Mouse (Mus musculus): ENCODE data around the gene 4930467E23Rik. TPM values are rescaled to one million over a fixed set of nuclear protein-coding genes. Genes with fewer than 3 reads are reported as not detected.
"Not testable (repeated sequence)": the region's sequence is repeated elsewhere in the genome, so short reads cannot be mapped to it uniquely, and the experiment has no call there.

The 4930467E23Rik gene
- total RNA-seq (2021) = under 1 TPM; 0.12 to 0.65 TPM
- long read RNA-seq, experiment 1 = 0 reads
- long read RNA-seq, experiment 2 = 0 reads

DNA sequence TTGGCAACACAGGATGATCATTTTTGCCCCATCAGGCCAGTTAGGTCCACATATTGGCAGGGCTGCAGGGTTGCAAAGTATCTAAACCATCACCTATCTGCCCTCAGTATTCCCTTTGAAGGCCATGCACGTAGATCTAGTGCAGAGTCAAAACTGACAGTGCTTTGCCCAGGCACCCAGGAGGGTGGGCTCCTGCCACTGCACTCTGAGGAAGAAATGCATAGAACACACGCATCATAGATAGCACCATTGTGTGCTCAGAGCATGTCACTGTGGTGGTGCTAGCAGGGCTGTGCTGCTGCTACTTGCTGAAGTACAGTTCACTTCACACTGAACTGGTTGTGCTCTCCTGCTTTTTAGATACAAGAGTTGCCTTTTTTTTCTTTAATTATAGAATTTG, at the start of gene 4930467E23Rik:
Gene 4930467E23Rik (plus strand): TSS at position 301 of the 400 bp plus-strand sequence.
- not testable (repeated sequence) for DNase-seq

DNA sequence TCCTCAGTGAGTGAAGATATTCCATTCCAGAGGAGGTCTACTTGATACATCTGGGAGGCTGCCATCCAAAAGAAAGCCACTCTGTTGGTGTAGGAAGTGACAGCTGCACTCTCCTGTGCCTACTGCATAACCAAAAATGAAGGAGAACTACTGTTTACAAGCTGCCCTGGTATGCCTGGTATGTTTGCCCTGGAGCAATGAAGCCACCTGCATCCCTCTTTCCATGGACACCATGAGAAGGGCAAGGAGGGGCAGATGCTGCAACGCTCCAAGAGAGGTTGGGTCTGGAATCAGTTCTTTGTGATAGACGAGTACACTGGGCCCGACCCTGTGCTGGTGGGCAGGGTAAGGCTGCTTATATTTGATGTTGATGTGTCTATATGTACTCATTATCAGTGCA, 47.1 kb upstream of the 4930467E23Rik start:
- not testable (repeated sequence) for DNase-seq

DNA sequence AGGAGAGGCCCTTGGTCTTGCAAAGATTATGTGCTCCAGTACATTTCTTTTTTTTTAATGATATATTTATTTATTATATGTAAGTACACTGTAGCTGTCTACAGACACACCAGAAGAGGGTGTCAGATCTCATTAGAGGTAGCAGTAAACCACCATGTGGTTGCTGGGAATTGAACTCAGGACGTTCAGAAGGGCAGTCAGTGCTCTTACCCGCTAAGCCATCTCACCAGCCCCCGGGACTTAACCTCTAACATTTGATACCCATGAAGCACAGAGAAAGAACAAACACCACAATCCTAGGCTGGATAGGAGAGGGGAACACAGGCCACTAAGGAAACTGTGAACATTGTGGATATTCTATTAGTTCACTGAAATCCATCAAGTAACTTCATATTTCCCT, 43.9 kb upstream of the 4930467E23Rik start:
- not testable (repeated sequence) for DNase-seq

DNA sequence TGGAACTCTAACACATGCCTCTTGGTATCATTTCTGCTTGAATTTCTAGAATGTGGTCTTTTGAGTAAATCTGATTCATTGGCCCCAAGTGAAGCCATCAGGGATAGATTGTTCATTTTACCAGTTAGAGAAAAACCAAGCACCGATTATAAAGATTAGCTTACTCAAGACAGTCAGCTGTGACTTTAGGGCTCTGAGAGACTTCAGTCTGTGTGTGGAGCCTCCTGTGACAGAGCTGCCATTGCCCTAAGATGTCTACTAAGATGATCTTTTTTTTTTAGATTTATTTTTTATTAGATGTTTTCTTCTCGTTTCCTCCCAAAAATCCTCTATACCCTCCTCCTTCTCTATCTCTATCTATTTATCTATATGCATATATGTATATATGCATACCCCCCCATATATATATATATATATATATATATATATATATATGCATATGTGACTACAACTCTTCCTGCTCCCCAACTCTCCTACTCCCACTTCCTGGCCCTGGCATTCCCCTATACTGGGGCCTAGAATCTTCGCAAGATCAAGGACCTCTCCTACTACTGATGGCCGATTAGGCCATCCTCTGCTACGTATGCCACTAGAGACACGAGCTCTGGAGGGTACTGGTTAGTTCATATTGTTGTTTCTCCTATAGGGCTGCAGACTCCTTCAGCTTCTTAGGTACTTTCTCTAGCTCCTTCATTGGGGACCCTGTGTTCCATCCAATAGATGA, 40.4 kb upstream of the 4930467E23Rik start:
- DNase-seq = not testable (repeated sequence)

DNA sequence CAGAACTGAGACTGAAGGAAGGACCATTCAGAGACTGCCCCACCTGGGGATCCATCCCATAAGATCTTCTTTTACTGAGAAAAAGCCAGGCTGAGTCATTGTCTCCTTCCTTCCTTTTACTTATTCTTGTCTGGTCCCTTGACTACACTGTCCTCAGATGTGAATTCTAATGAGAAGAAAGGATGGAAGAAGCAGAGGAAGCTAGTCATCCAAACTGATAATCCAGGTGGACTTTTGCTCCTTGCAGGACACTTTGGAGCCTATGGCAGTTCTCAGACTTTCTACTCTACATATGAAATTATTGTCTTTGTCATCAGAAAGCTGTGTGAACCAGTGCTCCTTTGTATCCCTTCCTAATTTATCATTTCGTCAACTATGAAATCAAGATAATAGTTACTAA, 39.6 kb upstream of the 4930467E23Rik start:
- not testable (repeated sequence) for DNase-seq

DNA sequence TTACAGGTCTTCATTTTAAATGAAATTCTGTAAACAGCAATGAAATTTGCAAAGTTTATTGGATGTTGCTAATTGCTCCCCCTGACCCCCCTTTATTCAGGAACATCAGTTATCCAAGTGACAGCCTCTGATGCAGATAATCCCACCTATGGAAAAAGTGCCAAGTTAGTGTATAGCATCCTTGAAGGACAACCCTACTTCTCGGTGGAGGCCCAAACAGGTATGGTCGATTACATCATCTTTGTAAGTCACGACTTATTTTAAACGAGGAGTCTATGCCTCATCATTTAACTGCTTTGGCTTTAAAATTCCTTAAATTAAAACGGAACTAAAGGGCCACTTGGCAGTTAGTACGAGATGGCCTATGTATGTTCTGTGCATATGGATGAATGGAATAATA, 38.0 kb upstream of the 4930467E23Rik start:
- DNase-seq = not testable (repeated sequence)

DNA sequence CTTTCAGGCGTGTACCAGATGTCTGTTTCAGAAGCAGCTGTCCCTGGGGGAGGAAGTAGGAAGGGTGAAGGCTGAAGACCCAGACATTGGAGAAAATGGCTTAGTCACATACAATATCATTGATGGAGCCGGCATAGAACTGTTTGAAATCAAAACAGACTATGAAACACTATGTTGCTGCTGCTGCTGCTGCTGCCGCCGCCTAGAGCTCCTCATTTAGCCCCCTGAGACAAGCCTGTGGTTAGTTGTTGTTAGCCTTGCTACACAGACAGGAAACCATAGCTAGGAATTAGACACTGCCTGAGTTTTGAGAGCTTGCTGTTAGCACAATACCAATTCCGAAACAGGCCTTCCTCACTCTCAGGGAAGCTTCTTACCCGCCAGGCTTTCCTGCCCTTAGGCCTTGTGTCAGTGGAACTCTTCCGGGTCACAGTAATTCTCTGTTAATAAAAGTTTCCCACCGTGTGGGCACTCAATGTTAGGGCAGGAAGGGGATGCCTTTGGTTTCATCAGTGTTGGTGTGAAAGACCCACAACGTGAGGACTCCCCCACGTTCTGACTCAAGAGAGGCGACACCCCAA, 31.8 kb upstream of the 4930467E23Rik start:
- DNase-seq = peak; percentile 35

DNA sequence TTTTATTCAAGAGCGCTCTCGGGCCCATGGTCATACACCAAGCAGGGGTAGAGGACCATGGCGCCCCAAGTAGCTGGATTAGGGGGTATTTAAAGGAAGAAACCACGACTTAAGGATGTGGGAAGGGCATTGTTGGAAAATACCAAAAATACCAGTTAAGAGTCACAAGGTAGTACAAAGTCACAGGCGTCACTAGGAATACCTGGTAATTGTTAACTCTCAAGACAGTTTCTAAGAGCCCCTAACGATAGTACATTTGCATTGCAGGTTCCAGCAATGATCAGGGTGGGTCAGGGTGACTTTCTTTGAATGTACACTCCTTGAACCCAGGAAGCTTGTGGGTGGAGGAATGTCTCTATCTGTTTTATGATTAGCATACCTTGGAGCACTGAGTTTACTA, 31.3 kb upstream of the 4930467E23Rik start:
- DNase-seq = not testable (repeated sequence)

DNA sequence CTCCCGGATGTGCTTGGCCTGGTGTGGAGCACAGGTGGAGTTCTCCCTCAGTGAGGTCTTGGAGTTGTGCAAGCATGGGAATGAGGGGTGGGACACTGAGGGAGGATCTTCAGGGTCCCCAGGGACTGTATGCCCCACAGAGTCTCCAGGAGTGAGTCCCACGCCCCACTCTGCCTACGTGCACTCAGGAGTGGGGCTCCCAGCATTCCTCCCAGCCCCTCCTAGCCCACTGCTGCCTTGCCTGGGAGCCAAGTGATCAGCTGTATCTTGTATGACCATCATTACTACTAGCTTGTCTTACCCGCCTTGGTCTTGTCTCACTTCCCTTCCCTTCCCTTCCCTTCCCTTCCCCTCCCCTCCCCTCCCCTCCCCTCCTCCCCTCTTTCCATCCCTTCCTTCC, 30.7 kb upstream of the 4930467E23Rik start:
- DNase-seq = peak; percentile 67

DNA sequence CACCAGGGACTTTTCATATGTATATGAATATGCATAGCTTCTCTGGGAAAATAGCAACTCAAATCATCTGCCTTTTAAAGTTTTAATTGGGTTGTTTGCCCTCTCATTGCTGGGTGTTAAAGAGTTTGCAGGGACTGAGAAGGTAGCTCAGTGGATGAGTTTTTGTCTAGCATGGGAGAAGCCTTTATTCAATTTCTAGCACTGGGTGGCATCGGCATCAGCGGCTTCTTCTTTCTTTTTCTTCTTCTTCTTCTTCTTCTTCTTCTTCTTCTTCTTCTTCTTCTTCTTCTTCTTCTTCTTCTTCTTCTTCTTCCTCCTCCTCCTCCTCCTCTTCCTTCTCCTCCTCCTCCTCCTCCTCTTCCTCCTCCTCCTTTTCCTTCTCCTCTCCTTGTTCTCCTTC, 28.1 kb upstream of the 4930467E23Rik start:
- DNase-seq = peak; percentile 24

DNA sequence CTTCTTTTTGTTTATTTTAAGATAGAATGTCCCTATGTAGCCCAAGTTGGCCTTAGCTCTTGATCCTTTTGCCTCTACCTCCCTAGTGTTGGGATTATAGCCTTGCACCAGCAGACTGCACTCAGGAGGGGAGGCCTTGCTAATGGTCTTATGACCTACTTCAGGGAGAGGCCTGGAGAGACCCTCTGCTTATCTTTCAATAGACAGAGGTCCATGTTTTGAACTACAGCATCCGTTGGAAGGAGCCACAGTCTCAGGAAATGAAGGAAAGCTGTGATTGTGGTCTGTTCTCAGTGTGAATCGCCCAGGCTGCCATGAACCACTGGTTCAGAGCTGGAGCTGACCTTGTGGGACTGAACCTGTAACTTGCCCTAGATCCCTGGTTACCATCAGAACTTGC, 27.1 kb upstream of the 4930467E23Rik start:
- DNase-seq = not testable (repeated sequence)

DNA sequence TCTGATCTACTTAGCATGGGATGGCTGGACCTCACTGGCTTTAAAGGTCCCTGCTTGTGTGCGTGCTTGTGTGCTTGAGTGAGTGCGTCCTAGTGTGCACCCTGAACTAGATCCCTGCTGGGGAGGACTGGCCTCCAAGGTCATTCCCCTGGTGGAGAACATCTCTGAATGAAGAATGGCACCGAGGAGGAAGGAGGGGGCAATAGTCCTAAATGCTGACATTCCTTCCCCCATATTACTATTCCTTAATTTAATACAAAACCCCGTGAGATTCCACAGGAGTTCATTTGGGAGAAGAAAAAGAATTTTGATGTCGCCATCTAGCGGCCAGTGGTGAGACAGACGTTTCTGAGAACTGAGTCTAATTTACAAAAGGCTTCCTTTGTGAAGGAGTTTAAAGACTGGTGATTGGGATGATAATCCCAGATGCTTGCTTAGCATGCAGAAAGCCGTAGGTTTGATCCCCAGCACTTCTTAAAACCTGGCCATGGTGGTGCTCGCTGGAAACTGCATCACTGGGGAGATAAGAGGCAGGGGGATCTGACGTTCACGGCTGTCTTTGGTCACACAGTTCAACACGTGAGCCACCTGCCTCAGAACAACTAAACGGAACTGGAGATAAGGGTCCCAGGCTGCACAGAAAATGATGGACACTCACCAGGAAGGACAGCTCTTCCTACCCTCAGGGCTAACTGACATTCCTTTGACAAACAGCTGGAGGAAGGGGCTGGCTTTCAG, 26.2 kb upstream of the 4930467E23Rik start:
- peak; percentile 86 for DNase-seq

DNA sequence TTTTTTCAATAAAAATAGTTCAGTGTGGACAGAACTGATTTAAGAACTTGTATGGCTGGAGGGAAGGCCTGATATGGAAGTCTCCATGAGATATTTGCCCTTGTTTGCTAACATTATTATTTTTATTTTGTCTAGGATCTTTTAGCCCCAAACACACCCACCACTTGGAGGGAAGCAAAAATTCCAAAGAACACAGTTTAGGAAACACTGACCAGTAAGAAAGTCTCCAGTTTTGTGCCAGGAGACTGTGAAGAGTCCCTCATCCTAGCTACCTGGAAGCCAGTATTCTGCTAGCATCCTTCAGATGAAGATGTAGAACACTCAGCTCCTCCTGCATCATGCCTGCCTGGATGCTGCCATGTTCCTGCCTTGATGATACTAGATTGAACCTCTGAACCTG, 25.5 kb upstream of the 4930467E23Rik start:
- DNase-seq = not testable (repeated sequence)

DNA sequence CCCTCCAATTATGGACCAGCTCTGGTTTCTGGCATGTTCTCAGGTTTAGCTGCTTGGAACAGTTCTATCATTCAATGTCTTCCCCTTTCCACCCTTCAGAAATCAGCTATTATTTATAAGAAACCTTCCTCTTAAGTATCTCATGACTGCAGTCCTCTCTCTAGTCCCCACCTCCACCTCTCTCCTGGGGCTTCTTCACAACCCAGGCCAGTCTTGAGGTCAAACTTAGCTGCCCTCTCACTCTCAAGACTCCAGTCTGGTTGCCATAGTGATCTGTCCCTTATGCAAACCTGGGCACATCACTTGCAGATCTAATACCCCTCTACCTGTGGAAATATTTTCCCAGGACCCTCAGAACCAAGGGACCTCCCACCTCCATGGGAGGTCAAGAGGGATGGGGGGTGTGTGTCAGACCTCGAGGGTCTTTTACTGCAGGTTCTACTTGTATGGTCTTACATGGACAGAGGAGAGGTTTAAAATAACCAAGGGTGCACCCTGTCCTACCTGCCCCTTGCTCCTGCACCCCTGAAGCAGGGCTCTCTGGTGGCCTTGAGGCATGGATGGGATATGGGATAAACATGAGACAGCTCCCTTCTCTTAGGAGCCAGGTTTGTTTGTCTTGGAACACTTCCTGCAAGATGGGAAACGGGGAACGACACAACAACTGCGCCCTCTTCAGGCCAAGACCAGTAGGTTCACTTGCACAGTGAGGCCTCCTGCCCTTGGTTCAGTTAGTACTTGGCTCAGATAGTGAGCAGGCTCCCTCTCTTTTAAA, 24.7 kb upstream of the 4930467E23Rik start:
- DNase-seq = peak; percentile 38

DNA sequence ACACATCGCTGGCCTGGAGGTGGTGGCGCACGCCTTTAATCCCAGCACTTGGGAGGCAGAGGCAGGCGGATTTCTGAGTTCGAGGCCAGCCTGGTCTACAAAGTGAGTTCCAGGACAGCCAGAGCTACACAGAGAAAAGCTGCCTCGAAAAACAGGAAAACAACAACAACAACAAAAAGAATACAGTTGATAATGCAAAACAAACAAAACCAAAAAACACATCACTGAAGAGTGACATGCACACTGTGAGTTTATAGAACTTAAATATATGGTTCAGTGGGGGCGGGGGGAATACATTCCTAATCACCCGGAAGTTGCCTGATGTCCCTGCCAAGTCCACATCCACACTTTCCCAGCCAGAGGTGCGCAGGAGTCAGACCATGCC, 24.2 kb upstream of the 4930467E23Rik start:
- DNase-seq = peak; percentile 7

DNA sequence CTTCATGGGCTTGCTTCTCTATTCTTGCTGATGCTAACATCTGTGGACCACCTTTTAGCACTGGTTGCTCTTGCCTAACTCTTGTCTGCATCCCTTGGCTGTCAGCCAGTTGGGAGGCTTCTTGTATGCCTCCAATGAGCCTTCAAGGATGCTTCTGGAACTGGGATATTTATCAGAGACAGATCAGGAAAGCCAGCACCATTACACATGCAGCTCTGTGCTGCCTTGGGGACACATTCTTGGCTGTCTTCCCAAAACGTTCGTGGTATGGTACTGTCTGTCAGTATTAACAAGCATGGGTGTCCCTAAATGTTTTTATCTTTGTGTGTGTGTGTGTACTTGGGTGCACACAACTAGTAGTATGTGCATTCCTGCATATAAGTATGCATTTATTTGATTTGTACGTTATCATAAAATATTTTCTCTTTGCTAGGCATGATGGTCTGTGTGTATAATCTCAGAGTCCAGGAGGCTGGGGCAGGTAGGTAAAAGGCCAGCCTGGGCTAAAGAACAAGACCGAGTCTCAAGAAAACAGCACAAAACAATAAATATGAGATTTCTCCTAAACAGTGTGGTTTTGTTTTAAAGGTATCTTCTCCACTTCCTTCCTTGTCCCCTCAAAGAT, 23.2 kb upstream of the 4930467E23Rik start:
- DNase-seq = not testable (repeated sequence)

DNA sequence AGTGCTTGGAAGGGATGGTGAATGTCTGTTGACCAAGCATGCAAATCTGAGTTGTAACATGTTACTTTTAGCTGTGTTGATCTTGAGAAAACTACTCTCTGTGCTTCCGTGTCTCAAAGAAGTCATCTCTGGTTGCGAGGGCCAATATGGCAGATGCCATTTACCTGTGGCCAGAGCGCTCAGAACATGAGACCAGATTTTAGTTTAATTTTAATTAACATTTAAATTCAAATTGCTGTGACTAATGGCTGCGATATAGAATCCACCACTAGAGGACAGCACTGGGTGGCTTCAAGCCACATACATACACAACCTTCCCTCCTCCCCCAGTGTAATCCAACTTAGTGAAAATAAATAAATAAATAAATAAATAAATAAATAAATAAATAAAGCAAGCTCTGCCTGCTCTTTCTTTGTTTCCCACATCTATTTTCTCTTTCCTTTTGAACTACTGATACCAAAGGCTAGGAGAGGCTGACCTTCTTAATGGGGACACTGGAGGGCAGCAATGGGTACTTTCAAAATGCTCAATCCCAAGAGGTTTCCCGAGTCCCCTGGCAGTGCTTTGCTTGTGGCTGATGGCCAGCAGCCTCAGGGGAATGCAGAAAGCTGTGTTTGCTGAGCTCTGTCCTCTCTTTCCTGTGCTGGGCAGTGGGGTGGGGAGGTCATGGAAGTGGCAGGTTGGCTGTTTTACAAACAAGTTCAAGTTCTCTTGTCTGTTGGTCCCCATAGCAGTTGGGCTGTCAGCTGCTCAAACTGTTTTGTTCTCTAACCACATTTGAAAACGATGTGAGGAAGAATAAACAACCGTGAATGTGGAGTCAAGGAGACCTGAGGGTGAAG, 22.2 kb upstream of the 4930467E23Rik start:
- peak; percentile 87 for DNase-seq

DNA sequence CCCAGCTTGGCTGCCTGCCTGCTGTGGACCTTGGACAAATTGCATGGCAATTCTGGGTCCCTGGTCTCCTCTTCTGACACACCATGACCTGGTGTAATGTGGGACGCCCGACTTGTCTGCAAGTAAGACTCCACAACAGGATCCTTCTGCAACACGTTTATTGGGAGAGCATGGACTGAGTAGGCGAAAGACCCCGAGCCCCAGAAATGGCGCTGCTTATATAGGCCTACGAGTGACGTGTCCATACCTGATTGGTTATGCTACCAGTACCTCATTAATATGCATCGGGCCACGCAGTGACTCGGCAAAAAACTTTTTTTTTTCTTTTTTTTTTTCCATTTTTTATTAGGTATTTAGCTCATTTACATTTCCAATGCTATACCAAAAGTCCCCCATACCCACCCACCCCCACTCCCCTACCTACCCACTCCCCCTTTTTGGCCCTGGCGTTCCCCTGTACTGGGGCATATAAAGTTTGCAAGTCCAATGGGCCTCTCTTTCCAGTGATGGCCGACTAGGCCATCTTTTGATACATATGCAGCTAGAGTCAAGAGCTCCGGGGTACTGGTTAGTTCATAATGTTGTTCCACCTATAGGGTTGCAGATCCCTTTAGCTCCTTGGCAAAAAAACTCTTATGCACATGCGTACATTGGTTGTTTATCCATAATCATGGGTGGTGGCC, 21.5 kb upstream of the 4930467E23Rik start:
- not testable (repeated sequence) for DNase-seq

DNA sequence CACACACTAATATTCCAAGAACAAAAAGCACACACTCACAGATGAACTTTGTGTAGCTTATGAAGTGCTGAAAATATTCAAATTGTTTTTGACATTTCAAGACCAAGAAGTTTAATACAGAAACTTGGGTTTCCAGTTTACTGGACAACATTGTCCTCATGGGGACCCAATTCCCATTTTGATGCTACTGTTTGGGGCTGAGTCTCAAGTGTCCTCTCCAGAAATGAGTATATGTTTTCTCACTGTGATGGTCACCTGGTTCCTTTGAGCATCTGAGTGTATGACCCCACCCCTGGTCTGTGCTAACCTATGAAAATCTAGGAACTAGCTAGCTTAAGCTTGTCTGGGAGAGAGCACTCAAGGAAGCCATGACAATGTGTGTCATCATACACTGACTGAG, 20.4 kb upstream of the 4930467E23Rik start:
- DNase-seq = not testable (repeated sequence)

DNA sequence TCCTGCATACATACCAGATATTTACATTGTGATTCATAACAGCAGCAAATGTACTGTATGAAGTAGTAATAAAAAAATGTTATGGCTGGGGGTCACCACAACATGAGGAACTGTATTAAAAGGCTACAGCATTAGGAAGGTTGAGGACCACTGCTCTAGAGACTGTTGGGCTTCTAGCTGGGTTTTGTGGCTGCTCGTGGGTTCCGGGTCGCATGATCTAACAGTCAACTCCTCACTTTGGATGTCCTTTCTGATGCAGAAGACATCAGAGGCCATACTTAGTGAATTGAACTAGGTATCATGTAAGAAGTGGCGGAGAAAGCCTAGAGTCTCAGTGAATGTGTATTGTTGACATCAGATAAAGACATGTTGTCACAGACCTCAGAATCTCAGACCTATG, 19.9 kb upstream of the 4930467E23Rik start:
- peak; percentile 42 for DNase-seq
